Mouse (Mus musculus): ENCODE results near the gene Zfp92. TPM values are rescaled to one million over a fixed set of nuclear protein-coding genes. Genes with fewer than 3 reads are reported as not detected.

Zfp92 gene
- polyA plus RNA-seq, 1 experiment from 2014 or later: 0.11 TPM

DNA sequence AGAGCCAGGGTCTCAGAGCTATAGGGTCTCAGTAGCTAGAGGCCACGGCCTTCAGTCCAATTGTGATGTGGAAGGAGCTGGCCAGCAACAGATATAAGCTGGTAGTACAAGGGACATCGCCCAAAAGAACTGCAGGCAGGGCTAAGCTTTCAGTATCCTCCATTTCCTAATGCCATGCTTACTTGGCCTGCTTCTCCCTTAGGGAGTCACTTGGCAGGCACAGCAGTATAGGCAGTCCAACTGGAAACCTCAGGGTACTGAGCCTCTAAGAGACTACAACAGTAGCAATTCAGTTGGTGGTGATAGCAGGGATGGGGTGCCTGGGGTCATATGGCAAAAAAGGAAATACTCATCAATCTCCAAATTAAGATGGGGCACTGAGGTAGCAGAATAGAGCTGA, 66.6 kb downstream of the Zfp92 start:
- Histone ChIP-seq H3K36me3 (ENCODE audit: control insufficient read depth, insufficient read depth, low read length) (no peaks in the 10 kb centered on the region), H3K4me1 (ENCODE audit: control insufficient read depth, insufficient read depth, low read length) (peaks cover 21% of the 10 kb centered on the region), H3K27ac (replicated peaks; ENCODE audit: low read depth, low read length) (no peak overlapping the region), H3K27me3 (replicated peaks; ENCODE audit: control insufficient read depth, insufficient read depth, low read length) (no peaks in the 10 kb centered on the region; the same call in 1 of the 2 replicates), H3K4me2 (ENCODE audit: low read depth, low read length) (no peak overlapping the region), H3K4me3 (ENCODE audit: low read depth, low read length) (no peak overlapping the region), H3K9ac (ENCODE audit: low read depth, low read length) (no peak overlapping the region), H3K9me3 (ENCODE audit: control insufficient read depth, low read length) (no peaks in the 10 kb centered on the region)
- ATAC-seq (ENCODE audit: low read depth) (no peak), DNase-seq (ENCODE audit: low spot score) (no peak)
- WGBS: 80% methylated on average over 2 of the region's 2 CpGs

Other genes with a start within 250 kb of the Zfp92 start
- gene Spin2d, start 234.1 kb upstream of the Zfp92 start, polyA plus RNA-seq (2014; fragmentation: Nextera tagmentation; extraction: Ambion mirVana): not detected in 2 replicates
- 8.8 and 23.2 TPM in 2 replicates for gene Xlr3b, start 218.9 kb upstream of the Zfp92 start, polyA plus RNA-seq (2014; fragmentation: Nextera tagmentation; extraction: Ambion mirVana)
- gene Xlr4b, start 196.8 kb upstream of the Zfp92 start, polyA plus RNA-seq (2014; fragmentation: Nextera tagmentation; extraction: Ambion mirVana): 0.83 and 2.2 TPM in 2 replicates
- 10.6 and 11.1 TPM in 2 replicates for gene F8a, start 182.8 kb upstream of the Zfp92 start, polyA plus RNA-seq (2014; fragmentation: Nextera tagmentation; extraction: Ambion mirVana)
- 0.13 and 0.24 TPM in 2 replicates for gene Xlr4c, start 168.0 kb upstream of the Zfp92 start, polyA plus RNA-seq (2014; fragmentation: Nextera tagmentation; extraction: Ambion mirVana)
- 0.21 and 0.46 TPM in 2 replicates for gene Xlr3c, start 145.7 kb upstream of the Zfp92 start, polyA plus RNA-seq (2014; fragmentation: Nextera tagmentation; extraction: Ambion mirVana)
- gene Xlr5a, start 118.1 kb upstream of the Zfp92 start, polyA plus RNA-seq (2014; fragmentation: Nextera tagmentation; extraction: Ambion mirVana): 0.11 TPM in 1 of 2 replicates, not detected in the other
- gene Xlr5c, start 118.1 kb upstream of the Zfp92 start, polyA plus RNA-seq (2014; fragmentation: Nextera tagmentation; extraction: Ambion mirVana): not detected in 2 replicates
- not detected in 2 replicates for gene Gm45015, start 74.3 kb upstream of the Zfp92 start, polyA plus RNA-seq (2014; fragmentation: Nextera tagmentation; extraction: Ambion mirVana)
- 27.1 and 28.1 TPM in 2 replicates for gene Zfp275, start 68.5 kb upstream of the Zfp92 start, polyA plus RNA-seq (2014; fragmentation: Nextera tagmentation; extraction: Ambion mirVana)
- not detected in 2 replicates for gene Gm18336, start 12.4 kb upstream of the Zfp92 start, polyA plus RNA-seq (2014; fragmentation: Nextera tagmentation; extraction: Ambion mirVana)
- 1.3 and 2.9 TPM in 2 replicates for gene Trex2, start 24.2 kb downstream of the Zfp92 start, polyA plus RNA-seq (2014; fragmentation: Nextera tagmentation; extraction: Ambion mirVana)
- 48.2 and 52.5 TPM in 2 replicates for gene Haus7, start 47.9 kb downstream of the Zfp92 start, polyA plus RNA-seq (2014; fragmentation: Nextera tagmentation; extraction: Ambion mirVana)
- 263 and 311 TPM in 2 replicates for gene Bgn, start 72.5 kb downstream of the Zfp92 start, polyA plus RNA-seq (2014; fragmentation: Nextera tagmentation; extraction: Ambion mirVana)
- 0.80 and 1.3 TPM in 2 replicates for gene Atp2b3, start 92.0 kb downstream of the Zfp92 start, polyA plus RNA-seq (2014; fragmentation: Nextera tagmentation; extraction: Ambion mirVana)
- gene Dusp9, start 228.3 kb downstream of the Zfp92 start, polyA plus RNA-seq (2014; fragmentation: Nextera tagmentation; extraction: Ambion mirVana): 1.6 and 2.2 TPM in 2 replicates
- gene Pnck, start 249.0 kb downstream of the Zfp92 start, polyA plus RNA-seq (2014; fragmentation: Nextera tagmentation; extraction: Ambion mirVana): 16.6 and 19.9 TPM in 2 replicates